Mouse (Mus musculus): ENCODE data around the gene Haus2.
A peak's percentile ranks its signal among the peaks of the same experiment; 100 is the strongest.

Haus2 gene

DNA sequence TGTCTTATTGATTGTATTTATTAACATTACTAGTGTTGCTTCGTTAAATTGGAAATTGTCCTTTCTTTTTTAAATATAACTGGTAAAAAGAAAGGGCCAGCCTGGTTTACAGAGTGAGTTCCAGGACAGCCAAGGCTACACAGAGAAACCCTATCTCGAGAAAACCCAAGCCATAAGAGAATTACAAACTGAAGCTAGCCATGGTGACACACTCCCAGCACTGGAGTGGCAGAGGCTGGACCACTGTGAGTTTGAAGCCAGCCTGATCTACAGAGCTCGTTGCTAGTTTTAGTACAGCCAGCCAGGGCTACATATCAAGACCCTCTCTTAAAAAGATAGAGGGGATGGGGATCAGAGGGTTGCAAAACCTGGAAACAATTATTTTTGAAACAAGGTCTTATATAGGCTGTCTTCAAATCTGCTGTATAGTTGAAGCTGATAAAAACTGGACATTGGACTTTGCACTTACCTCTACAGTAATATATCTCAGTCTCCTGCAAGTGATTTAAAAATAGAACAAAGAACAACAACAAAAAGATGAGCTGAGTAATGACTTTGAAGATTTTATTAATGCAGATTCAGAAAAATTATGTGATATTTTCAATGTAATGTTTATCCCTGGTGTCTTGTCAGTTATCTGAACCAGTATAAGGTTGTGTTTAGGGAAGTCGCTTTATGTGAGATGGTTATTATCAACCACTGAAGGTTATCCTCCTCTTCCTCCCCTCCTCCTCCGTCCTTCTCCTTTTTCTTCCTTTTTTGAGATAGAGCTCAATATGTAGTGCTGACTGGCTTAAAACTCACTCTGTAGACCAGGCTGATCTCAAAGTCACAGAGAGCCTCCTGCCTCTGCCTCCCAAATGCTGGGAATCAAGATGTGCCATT, 7.3 kb downstream of the Haus2 start:
- DNase-seq (ENCODE audit: low spot score in 2 of 2) = no peak

DNA sequence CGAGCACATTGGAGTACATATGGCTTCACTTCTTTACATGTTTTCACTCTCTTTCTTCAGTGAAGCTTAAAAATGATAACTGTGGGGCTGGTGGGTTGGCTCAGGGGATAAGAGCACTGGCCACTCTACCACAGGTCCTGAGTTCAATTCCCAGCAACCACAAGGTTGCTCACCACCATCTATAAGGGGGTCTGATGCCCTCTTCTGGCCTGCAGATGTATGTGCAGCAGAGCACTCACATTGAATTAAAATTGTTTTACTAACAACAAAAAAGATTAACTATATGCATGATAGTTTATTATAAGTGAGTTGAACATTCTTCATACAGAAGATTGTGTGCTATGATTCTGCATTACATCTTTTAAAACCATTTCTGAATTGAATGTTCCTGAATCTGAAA, 10.4 kb downstream of the Haus2 start:
- no peak for DNase-seq (ENCODE audit: low spot score in 2 of 2)

DNA sequence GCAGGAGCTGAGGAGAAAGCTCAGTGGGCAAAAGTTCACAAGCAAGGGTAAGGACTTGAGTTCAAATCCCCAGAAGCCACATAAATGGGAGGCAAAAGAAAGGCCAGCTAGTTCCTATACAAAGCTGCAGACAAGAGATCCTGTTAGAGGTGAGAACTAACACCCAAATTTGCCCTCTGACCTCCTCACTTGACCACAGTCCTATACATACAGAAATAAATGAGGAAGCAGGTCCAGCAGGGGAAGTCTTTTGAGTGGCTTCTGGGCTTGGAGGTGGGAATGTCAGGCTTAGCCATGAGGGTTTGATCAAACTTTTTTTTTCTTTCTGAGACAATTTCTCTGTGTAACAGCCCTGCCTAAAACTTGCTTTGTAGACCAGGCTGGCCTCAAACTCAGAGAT, 13.7 kb downstream of the Haus2 start:
- DNase-seq (ENCODE audit: low spot score in 2 of 2) = no peak

DNA sequence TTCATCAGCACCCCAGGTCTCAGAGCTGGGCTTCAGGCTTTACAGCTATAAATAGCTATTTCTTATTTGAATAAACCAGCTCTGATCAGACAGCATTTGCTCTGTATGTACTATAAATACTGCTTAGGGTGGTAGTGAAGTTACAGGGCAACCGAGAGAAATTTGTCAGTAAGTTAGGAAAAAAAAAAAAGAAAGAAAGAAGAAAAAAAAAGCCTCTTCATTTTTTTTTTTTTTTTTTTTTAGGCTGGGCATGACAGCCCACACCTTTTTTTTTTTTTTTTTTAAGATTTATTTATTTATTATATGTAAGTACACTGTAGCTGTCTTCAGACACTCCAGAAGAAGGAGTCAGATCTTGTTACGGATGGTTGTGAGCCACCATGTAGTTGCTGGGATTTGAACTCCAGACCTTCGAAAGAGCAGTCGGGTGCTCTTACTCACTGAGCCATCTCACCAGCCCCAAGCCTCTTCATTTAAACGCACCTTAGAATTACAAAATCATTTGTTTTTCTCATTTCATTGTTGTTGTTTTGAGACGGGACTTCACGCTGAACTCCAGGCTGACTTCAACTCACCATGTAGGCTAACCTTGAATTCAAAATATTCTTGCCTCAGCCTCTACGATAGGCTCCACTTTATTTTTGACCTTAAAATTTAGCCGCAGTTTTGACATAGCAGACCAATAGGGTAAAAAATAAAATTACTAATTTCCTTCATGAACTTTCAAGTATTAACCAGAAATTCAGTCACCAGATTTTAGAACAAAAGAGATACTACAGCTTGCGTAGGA, 19.1 kb downstream of the Haus2 start:
- DNase-seq (ENCODE audit: low spot score in 2 of 2) = no peak

DNA sequence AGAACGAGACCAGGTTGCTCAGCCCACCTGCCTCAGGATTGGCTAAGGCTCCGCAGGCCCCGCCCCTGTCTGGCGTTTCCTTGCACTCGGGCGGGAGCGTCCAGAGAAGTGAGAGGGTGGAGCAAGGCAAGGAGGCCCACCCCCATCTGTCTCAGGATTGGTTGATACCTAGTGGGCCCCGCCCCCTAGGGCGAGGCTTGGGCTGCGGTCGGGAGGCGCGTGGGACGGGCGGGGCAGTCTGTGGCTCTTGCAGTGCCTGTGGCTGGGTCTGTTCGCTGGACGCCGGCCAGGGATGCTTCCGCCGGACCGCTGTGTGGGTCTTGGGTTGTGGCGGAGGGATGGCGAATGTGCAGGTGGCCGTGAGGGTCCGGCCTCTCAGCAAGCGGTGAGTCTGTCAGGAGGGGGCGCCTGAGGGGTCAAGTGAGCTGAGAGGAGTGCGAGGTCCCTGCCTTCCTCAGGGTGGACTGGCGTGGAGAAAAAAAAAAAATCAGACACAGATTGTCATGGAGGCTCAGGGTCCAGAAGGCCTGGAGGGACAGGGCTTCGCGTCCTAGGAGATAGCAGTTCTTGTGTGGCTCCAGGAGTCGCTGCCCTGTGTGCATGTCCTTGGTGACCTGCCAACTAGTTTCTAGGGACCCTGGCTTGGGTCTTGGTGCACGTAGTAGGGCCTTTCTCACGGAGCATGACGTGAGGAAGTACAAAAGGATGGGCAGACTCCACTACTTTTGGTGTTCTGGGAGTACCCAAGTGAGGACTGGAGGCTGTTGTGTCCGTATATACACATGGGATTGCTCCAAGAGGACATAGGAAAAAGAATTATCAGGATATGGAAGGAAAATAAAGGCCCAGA, 19.9 kb downstream of the Haus2 start, which contains the start of gene Stard9:
Stard9 (plus strand) TSS at position 236 of the 850 bp plus-strand sequence.
- peak; percentile 97 to 98 for DNase-seq (ENCODE audit: low spot score in 2 of 2)

DNA sequence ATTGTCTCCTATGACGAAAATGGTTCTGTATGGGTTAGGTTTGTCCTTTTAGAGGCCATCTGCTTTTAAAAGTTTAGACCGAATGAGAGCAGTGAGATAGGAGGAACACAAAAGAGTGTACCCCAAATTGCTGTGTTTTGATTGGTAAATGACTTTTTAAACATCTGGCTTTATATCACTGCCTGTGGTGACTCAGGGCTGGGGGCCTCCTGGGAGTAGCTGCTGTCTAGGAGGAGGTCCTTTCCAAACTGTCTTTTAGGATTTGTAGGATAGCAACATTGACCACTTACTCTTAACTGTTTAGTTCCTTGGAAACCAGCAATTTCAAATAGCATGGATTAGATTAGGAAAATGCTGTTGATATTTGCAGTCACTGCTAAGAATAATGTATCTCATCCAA, 21.1 kb downstream of the Haus2 start:
- no peak for DNase-seq (ENCODE audit: low spot score in 2 of 2)

DNA sequence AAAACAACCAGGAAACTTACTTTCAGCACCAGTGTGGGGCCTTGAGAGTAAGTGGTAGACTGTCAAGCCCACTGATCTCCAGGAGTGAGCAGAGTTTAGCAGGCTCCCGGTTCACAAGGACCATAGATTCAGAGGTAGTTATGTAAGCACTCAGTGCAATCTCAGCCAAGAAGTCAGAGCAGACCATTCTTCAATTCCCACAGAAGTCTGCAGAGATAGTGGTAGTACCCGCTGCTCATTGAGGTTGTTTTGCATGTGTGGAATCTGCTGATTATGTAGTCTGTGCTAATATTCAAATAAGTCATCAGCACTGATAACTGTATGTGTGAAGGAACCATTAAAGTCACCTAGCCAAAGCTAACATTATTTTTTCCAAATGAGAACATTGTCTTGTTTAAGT, 21.5 kb downstream of the Haus2 start:
- no peak for DNase-seq (ENCODE audit: low spot score in 2 of 2)

DNA sequence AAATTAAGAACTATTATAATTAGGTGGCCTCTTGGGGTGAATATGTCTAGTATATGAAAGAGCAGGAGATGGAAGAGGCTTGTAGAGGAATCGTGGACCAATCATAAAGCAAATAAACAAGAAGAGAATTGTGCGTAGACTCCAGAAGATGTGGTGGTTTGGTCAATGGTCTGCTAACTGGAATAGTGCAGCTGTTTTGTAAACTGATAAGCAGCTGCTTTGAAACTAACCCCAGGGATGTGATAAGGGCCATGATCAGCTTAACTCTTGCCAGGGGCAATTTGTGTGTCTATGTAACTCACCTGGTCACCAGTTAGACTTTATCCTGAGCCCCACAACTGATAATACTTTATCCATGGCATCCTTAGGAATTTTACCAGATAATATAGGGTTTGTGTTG, 22.3 kb downstream of the Haus2 start:
- DNase-seq (ENCODE audit: low spot score in 2 of 2) = no peak

DNA sequence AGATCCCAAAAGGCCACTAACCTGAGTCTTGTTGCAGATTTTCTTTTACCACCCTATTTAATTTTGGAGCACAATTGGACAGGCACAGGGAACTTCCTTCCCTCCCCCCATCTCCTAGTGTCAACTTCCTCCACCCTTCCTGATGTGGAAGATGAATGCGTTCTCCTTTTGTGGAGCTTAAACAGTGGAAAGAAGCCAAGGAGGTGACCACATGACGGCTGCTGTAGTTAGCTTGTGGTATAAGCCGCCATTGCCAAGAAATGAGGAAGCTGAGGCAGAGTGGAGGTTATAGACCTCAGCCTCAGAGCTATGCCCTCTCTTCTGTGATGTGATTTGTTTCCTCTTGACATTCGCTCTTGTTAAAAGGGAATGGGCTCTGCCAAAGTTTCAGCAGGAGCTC, 22.8 kb downstream of the Haus2 start:
- no peak for DNase-seq (ENCODE audit: low spot score in 2 of 2)

DNA sequence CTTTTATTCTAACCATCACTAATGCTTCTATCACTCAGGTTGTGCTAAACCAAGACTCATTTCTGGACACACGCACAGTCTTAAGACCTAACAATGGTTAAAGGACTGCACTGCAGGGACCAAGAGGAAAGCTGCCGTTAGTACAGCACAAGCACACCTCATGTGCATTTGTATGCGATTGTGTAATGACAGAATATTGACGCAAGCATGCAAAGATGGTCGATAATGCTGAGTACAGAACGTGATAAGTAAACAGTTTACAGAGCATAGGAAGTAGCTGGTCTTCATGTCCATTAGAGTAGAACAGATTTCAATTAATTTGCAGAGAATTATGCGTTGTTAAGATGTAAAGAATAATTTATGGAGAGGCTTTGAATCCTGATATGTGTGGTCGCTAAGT, 31.7 kb downstream of the Haus2 start:
- DNase-seq (ENCODE audit: low spot score in 2 of 2) = no peak

DNA sequence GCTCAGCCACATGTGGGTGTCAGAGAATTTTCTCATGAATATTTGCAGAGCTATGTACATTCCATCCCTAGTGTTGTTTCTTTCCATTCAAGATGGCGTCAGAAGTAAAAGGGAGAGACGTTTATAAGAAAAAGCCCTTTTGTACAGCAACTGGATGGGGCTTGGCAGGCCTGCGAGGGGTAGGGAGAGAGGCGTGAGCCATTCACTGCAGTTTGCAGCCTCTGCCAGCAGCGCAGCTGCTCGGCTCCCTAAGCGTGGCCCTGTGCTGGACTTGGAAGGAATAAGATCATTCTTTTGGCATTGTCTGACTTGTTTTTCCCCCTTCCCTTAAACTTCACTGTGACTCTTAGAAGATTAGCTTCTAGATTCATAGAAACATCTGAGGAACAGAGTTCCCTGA, 34.7 kb downstream of the Haus2 start:
- DNase-seq (ENCODE audit: low spot score in 2 of 2) = peak; percentile 77 to 80

DNA sequence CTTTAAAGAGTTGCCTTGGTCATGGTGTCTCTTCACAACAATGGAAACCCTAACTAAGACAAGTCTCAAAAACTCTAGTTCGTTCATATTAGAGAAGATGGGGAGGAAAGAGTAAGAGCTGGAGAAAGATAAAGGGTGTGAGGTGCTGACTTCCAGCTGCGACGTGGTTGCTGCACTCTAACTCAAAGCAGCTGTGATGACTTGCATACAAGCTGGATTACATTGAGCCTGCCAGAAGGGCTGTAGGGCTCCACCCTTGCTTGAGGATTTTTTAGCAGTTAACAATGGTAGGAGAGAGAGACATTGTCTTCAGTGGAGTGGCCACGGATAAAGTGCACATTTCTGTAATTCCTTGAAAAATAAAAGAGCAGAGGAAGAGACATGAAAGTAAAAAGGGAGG, 37.6 kb downstream of the Haus2 start:
- peak in 1 of 2 experiments; percentile 25 for DNase-seq (ENCODE audit: low spot score in 2 of 2)

DNA sequence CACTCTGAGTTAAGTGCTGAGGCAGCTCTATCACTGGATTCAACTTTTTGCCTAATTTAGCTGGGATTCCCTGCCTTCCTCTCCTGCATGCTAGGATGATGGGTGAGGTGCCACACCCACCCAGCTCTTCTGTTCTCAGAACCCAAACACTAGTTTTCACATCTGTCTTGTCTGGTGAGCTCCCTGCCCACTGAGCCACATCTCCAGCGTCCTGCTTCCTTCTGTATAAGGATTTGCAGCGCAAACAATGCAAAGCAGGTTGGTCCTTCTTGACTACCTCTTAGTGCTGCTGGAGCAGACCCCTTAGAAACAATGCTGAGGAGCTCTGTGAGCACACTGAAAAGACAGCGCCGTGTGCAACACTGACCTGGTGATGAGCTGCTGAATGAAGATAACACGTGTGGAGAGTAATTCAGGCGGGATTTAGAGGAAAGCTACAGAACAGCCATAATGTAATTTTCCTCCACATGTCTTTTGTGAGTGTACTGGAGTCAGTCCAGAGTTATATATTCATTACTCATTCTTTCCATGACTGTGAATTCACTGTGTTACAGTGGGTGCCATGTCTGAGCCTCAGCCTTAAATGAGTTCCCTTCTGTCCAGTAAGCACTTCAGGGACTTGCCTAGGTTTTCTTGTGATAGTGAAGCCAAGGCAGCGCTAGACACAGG, 43.2 kb downstream of the Haus2 start:
- no peak for DNase-seq (ENCODE audit: low spot score in 2 of 2)

DNA sequence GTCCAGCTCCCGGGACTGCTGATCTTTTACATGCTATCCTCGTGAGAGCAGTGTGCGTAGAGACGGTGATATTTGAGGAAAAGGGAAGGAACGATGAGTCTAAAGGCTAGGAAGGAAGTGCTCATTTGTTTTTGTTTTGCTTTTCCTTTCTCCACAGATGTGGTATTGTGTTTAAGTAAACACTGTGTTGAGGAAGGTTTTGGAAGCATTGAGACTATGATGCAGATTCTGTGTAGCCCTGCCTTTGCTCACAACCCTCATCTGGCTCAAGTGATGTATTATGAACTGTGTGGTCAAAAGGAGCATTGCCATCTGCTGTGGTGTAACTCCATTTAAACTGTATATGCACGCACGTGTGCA, 43.7 kb downstream of the Haus2 start:
- DNase-seq (ENCODE audit: low spot score in 2 of 2) = no peak

DNA sequence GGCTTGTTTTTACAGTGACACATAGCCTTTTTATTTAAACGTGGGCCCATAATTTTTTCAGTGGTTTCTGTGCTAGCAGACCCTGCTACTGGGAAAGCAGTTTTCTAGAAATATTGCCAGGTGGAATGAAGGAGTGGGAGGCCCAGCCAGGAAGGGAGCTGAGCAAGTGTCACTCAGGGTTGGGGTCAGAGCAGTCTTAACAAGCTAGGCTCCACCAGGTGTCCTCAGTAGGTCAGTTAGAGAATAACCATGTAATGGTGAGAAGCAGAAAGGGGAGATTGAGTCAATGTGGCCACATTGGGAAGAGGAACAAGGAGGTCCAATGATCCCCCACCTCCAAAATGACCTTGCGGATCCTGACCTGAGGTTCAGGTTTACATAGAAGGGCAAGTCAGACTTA, 45.5 kb downstream of the Haus2 start:
- no peak for DNase-seq (ENCODE audit: low spot score in 2 of 2)

DNA sequence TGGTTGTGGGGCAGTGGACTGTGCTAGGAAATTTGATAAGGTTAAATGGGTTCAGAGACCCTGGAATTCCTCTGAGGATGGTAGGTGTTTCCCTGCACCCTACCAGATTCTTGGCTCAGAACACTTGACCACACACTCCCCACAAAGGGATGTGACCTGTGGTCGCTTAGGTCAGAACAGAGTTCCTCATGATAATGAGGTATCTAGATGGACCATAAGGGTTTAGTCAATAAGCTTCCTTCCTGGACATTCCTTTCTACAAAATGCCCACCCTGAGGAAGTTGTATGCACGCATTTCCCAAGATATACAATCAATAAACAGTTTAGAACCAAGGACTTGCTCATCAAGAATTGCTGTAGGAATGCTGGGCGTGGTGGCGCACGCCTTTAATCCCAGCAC, 46.7 kb downstream of the Haus2 start:
- DNase-seq (ENCODE audit: low spot score in 2 of 2) = no peak

DNA sequence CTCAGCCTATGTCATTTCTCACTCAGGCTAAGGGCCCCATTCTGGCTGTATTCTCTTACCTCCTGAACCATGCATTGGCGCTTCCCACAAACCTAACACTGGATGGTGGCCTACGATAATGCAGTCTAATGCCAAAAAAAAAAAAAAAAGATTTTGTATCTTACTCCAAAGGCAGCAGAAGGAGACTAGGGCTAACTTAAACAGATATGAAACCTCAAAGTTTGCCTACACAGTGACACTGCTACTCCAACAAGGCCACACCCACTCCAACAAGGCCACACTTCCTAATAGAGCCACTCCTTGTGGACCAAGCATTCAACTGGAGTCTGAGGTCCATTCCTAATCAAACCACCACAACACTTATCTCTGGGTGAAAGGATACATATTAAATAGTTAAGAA, 47.5 kb downstream of the Haus2 start:
- DNase-seq (ENCODE audit: low spot score in 2 of 2) = no peak

DNA sequence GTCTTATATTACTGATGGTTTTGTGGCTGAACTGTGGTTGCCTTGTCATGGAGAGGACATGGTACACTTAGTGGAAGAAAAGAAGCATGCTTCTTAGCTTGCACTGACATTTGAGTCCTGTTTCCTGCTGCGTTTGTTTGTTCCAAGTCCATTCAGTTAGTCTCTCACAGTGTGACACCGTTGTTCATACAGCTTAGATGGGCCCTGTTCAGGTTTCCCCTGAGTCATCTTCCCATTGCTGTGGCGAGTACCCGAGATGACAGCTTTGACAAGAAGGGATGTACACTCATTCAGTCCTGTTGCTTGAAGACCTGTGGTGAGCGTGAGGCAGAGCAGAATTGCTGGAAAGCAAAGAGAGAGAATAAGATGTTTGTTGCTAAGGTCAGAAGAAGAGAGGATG, 49.3 kb downstream of the Haus2 start:
- no peak for DNase-seq (ENCODE audit: low spot score in 2 of 2)

DNA sequence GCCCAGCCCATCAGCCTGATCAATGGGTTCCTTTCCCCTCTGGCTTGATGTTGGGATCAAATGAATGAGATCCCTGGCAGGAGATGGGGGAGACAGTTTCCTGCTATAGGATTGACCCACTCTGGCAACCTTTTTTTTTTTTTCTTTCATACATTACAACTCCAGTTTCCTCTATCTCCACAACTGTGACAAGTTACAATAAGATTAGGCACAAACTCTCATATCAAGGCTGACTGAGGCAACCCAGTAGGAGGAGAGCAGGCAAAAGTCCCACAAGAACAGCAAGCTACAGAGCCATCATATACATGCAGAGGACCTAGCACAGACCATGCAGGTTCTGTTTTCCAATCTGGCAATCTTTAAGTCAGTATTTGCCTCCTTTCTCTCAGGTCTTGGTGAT, 50.1 kb downstream of the Haus2 start:
- DNase-seq (ENCODE audit: low spot score in 2 of 2) = no peak

DNA sequence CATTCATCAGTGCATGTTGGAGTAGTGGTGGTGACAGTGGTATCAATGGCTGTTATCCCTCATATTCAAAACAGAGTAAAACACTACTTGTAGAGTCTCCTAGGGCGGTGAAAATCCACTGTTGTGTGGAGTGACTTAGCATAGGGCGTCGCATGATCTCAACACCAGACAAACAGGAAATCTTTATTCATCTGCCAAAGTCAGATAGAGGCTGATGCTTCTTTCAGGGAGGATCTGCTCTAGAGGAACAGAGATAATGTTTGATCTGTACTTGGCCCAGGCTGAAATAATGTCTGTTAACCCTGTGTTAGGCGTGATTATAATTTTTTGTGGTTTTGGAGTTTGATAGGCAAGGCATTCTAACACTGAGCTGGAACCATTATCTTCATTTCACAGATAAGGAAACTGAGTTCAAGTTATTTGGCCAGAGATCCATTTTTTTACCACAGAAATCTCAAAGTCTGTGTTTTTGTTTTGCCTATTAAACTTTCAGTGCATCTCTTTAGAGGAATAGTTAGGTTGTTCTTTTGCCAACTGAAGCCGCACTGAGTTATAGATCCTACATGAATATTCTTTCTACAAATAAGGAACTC, 51.4 kb downstream of the Haus2 start:
- DNase-seq (ENCODE audit: low spot score in 2 of 2) = no peak

DNA sequence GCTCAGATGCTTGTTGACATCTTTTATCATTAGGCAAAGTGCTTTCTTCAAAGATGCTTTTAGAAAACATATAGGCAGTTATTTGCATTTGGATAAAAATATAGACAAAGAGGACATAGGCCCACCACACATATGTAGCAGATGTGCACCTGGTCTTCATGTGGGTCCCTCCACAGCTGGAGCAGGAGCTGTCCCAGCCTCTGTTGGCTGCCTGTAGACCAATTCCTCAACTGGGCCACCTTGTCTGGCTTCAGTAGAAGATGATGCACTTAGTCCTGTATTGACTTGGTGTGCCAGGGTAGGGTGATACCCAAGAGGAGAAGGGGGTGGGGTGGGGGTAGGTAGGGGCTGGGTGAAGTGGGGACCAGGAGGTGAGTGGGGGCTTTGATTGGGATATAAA, 53.6 kb downstream of the Haus2 start:
- no peak for DNase-seq (ENCODE audit: low spot score in 2 of 2)
